Mouse (Mus musculus) activated CD4-positive, CD25-positive, alpha-beta regulatory T cell, adult 9 weeks (primary cell): ENCODE data around the gene Trmt5. TPM values are rescaled to one million over a fixed set of nuclear protein-coding genes. Genes with fewer than 3 reads are reported as not detected.

Source experiments
- polyA plus RNA-seq: library from polyadenylated mRNA; unstranded; fragments of 100-300 nt; shearing (Covaris generic); gene quantifications from one replicate; pipeline ENCODE4 v1.2.1, GENCODE M21; 2017

The Trmt5 gene
- polyA plus RNA-seq, result 20.7 TPM

GRCm38 (mm10) chr12:73286287-73287092, at the start of gene Trmt5, which contains the start of gene Slc38a6:
TSS of gene Trmt5 (minus strand) at chr12:73286710.
TSS of gene Slc38a6 (plus strand) at chr12:73286779.

Other genes starting within 250 kb of the Trmt5 start
- not detected for gene Six1, start 232.8 kb downstream of the Trmt5 start, polyA plus RNA-seq
- not detected for gene Six4, start 173.3 kb downstream of the Trmt5 start, polyA plus RNA-seq
- gene Mnat1, start 163.0 kb downstream of the Trmt5 start, polyA plus RNA-seq, result 29.0 TPM
- gene Slc38a6, start 69 bp upstream of the Trmt5 start, polyA plus RNA-seq, result 7.6 TPM